Mouse (Mus musculus) cerebellum, adult 2 months (tissue): ENCODE measurements around the gene Zdhhc12. TPM values are rescaled to one million over a fixed set of nuclear protein-coding genes. Genes with fewer than 3 reads are reported as not detected.

Experiments used
- DNase-seq, 2 experiments: peaks; one replicate each; pipeline ENCODE4 v3.0.0; 2021
- H3K27ac ChIP-seq: fragments of 200-500 bp; 2 replicates; pipeline ENCODE4 v1.5.1; 2012; ENCODE audit warnings: low read length, control low read depth, inconsistent platforms; ENCODE audit not compliant: insufficient read depth
- H3K27me3 ChIP-seq: fragments of 200-500 bp; 2 replicates; pipeline ENCODE4 v1.6.1; 2012; ENCODE audit warnings: inconsistent platforms, mild to moderate bottlenecking, low read length, moderate library complexity; ENCODE audit not compliant: control insufficient read depth, insufficient read depth
- H3K4me1 ChIP-seq: fragments of 200-500 bp; 2 replicates; pipeline ENCODE4 v1.6.1; 2011; ENCODE audit warnings: low read length; ENCODE audit not compliant: control insufficient read depth, insufficient read depth
- H3K4me3 ChIP-seq: fragments of 200-500 bp; replicated peaks from 2 replicates; pipeline ENCODE3; 2011; ENCODE audit warnings: mild to moderate bottlenecking, low read depth, low read length, control low read depth; ENCODE audit not compliant: insufficient read depth
- CTCF ChIP-seq: fragments of 200-500 bp; IDR thresholded peaks from 2 replicates; pipeline ENCODE4 v1.5.1; 2011; ENCODE audit warnings: low read depth, mild to moderate bottlenecking, control low read depth, low read length, moderate library complexity, borderline replicate concordance; ENCODE audit not compliant: insufficient read depth
- POLR2A ChIP-seq: fragments of 200-500 bp; IDR thresholded peaks from 2 replicates; pipeline ENCODE4 v1.6.1; 2011; ENCODE audit warnings: low read length, control low read depth, borderline replicate concordance; ENCODE audit not compliant: insufficient read depth
- WGBS: fragments of 180-500 bp; shearing (Covaris S2); methylation state at CpG from one replicate; pipeline ENCODE4 v1.1.7; 2018; 5-methylcytosine and 5-hydroxymethylcytosine counted together
- polyA plus RNA-seq: library from polyadenylated mRNA; depleted of rRNA; stranded (reverse); fragments of >200 nt; gene quantifications from 2 replicates; pipeline ENCODE4 v1.2.3, GENCODE M21; 2012

The Zdhhc12 gene
- polyA plus RNA-seq, 1 experiment, result 15.5 TPM

DNA sequence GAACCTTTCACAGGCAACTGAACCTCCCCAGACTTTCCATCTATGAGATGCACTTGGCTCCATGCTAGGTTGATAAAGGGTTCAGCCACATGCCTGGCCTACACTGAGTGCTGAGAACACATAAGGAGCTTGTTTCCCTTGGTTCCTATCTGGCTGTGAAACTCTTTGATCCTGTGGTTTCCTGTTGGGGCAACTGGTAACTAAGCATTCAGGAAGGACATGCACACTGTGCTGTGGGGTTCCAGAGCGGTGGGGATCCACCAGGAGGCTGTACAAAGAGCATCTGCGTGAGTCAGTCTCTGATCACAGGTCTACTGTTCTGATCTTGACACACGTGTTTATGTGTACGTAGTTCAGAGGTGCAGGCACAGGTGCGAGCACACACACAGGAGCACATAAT, 19.1 kb upstream of the Zdhhc12 start:
- WGBS, result 93% methylated on average over 5 of the region's 5 CpGs
- H3K27me3 ChIP-seq, result no peaks in the 10 kb centered on the region
- no peak for DNase-seq
- no peak for TF ChIP-seq POLR2A
- TF ChIP-seq CTCF, result no peak
- H3K4me1 ChIP-seq, result no peaks in the 10 kb centered on the region
- no peak overlapping the region for H3K4me3 ChIP-seq
- H3K27ac ChIP-seq, result no peak overlapping the region

DNA sequence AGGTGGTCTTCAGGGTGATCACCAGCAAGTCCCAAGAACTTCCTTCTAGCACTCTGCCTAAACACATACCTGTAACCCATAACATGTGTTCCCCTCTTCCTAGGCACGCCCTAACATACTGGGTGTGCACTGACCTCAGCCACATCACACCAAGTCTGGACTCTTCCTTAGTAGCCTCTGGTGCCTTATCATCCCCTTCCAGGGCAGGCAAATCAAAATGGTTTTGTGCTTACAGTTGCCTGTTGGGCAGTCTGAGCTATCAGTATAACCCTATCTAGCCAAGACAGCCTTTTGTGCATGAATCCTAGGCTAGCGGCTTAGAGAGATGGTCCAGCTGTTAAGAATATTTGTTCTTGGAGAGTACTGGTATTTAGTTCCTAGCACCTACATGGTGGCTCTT, 18.1 kb upstream of the Zdhhc12 start:
- H3K4me3 ChIP-seq, result no peak overlapping the region
- H3K27me3 ChIP-seq, result no peaks in the 10 kb centered on the region
- H3K4me1 ChIP-seq, result no peaks in the 10 kb centered on the region
- WGBS, result 94% methylated on average over 2 of the region's 2 CpGs
- H3K27ac ChIP-seq, result no peak overlapping the region
- TF ChIP-seq CTCF (no peak), POLR2A (no peak)
- no peak for DNase-seq

DNA sequence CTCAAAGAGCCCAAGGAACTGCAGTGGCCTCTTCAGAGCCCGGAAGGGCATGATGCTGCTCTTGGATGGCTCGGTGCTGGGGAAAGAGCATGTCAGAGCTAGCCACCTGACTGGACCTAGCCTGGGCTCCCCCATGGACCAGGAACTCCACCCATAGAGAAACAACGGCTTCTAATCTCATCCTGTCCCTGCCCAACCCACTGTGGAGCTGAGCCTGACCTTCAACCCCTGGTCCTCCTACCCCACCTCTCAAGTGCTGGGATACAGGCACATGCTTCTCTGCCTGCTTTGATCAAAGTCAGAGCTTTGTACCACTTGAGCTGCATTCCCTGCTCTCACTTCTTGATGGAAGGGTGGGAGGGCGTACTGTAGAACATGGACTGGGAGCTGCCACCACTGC, 14.8 kb upstream of the Zdhhc12 start:
- Histone ChIP-seq H3K4me3 (no peak overlapping the region), H3K4me1 (no peaks in the 10 kb centered on the region), H3K27me3 (no peaks in the 10 kb centered on the region), H3K27ac (no peak overlapping the region)
- no peak for TF ChIP-seq CTCF
- no peak for TF ChIP-seq POLR2A
- DNase-seq, result no peak
- 89% methylated on average over 4 of the region's 4 CpGs for WGBS

DNA sequence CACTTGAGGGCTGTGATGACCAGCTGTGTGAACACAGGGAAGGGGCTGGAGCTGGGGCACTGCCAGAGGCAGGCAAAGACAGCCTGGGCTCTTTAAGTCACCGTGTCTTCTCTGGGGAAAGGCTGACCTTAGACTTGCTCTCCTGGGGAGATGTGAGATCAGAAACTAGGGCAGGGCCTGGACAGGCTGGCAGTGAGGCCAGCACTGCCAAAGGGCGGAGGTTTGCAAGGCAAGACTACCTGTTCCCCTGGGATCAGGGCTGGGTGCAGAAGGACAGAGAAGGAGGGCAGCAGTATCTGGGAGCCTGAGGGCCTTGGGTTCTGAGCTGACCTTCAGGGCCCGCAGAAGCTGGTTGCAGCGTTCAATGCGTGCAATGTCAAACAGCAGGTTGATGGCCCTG, 14.2 kb upstream of the Zdhhc12 start:
- DNase-seq, result no peak
- WGBS, result 69% methylated on average over 5 of the region's 5 CpGs
- Histone ChIP-seq H3K4me1 (no peaks in the 10 kb centered on the region), H3K27ac (no peak overlapping the region), H3K27me3 (no peaks in the 10 kb centered on the region), H3K4me3 (no peak overlapping the region)
- no peak for TF ChIP-seq POLR2A
- no peak for TF ChIP-seq CTCF

DNA sequence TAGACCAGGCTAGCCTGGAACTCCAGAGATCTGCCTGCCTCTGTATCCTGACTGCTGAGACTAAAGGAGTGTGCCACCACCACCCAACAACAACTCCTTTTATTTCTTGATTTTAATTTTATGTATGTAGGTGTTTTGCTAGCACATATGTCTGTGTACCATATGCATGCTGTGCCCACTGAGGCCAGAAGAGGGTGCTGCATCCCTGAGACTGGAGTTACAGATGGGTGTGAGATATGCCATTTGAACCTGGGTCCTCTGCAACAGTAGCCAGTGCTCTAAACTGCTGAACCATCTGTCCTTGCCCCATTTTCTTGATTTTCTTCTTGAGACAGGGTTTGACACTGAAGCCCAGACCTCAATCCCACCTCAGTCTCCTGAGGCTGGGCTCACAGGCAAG, 12.9 kb upstream of the Zdhhc12 start:
- no peak for TF ChIP-seq POLR2A
- peak; percentile 79 for TF ChIP-seq CTCF
- Histone ChIP-seq H3K4me1 (no peaks in the 10 kb centered on the region), H3K4me3 (no peak overlapping the region), H3K27me3 (no peaks in the 10 kb centered on the region), H3K27ac (no peak overlapping the region)
- peak; percentile 44 to 63 for DNase-seq

DNA sequence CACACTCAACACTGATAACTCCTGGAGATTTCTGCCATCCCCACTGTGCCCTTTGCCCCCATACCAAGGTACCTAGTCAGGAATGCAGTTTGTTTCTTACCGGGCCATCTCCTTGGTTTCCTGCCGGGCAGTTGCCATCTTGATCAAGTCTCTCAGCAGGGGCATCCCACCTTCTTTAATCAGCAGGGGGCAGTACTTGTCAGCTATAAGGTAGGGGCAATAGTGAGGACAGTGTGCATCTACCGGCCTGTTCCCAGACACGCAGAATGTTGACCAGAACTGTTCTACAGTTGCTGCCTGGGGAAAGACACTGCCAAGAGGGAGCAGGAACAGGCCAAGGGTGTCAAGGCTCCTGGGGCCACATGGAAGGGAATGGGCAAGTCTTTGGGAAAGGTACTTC, 6.8 kb upstream of the Zdhhc12 start:
- Histone ChIP-seq H3K27ac (no peak overlapping the region), H3K4me1 (no peaks in the 10 kb centered on the region), H3K27me3 (no peaks in the 10 kb centered on the region), H3K4me3 (no peak overlapping the region)
- 56% methylated on average over 4 of the region's 4 CpGs for WGBS
- TF ChIP-seq CTCF, result no peak
- TF ChIP-seq POLR2A, result no peak
- no peak for DNase-seq

DNA sequence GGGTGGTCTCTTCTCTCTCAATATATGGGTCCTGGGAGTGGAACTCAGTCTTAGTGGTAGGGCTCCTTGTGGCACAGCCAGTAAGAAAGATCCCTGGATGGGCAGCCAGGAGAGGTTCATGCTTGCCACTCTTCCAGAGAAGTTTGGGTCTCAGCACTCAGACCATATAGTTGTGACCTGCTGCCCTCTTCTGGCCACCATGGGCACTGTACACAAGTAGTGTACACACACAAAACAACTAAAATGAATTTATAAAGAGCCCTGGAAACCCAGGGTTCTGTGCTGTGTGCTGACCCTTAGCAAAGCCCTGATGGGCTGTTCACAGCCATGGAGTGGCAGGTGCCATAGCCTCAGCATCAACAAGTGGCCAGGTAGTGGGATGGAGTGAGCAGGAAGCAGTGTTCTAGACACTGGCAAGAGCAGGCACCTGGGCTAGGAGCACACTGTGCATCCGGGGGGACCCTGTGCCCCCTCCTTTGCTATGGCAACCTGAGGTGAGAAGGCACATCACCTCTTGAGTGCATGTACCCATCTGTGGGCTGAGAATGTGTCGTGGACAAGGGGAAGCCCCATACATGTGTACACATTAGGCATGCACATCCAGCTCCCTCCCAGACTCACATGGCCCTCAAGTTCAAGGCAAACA, 2.6 kb upstream of the Zdhhc12 start:
- no peaks in the 10 kb centered on the region for H3K27me3 ChIP-seq
- no peak for DNase-seq
- no peak overlapping the region for H3K4me3 ChIP-seq
- no peaks in the 10 kb centered on the region; the same call in 1 of the 2 replicates for H3K4me1 ChIP-seq
- no peak overlapping the region for H3K27ac ChIP-seq
- 90% methylated on average over 2 of the region's 2 CpGs for WGBS
- peak; percentile 64; the same call in 1 of the 2 replicates for TF ChIP-seq CTCF
- TF ChIP-seq POLR2A, result no peak

DNA sequence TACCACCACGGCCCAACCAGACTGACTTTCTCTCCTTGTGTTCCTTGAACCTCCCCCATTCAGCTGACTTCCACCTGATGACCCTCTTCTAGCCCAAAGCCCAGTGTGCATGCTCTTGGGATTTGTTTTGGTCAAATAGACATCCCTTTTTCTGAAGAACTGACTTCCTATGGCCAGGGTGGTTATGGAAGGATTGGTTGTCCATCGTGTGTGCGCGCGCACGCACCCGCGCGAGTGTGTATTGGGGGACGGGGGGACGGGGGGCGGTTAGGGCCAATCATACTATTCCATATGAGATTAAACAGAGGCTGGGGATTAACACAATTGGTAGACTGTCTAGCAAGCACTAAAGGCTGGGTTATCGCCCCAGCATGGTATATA, 750 bp upstream of the Zdhhc12 start:
- 4% methylated on average over 13 of the region's 13 CpGs for WGBS
- Histone ChIP-seq H3K4me3 (peak overlapping the region; percentile 60), H3K4me1 (no peaks in the 10 kb centered on the region; the same call in 1 of the 2 replicates), H3K27me3 (no peaks in the 10 kb centered on the region), H3K27ac (no peak overlapping the region)
- DNase-seq, result no peak
- TF ChIP-seq CTCF, result no peak
- no peak for TF ChIP-seq POLR2A
